Comparison of ENCODE assay signal across 17 mouse cellular contexts in genomic region chr19:32224318-32225096, GRCm38 (mm10).
DNase-seq lines count a peak whose midpoint lies in the region; ATAC-seq and TF ChIP-seq lines count a peak whose summit lies in the region.
"Had no signal": no experiment of that assay in that cellular context is flagged by ENCODE, and none has a peak within 500 bp of the region (broad histone marks: within the 10 kb centered on the region; RNA-seq: fewer than 3 reads in every experiment).

No protein-coding gene starts in this region.

- H3K9ac ChIP-seq in intestine, postnatal 0 days (ENCODE audit: low read depth, low read length): no peak overlapping the region
- H3K9ac ChIP-seq in intestine, embryonic 15.5 days: no peak overlapping the region
- no peak overlapping the region for H3K9ac ChIP-seq in liver, embryonic 13.5 days
- H3K9ac ChIP-seq: forebrain, embryonic 12.5 days; hindbrain, embryonic 14.5 days; limb, embryonic 13.5 days; midbrain, embryonic 13.5 days had no signal

- TF ChIP-seq POLR2A in bone marrow macrophage, adult 2 months (IDR thresholded peaks at IDR 0.05; ENCODE audit: borderline replicate concordance, low read depth, low read length): no peak
- no peak for TF ChIP-seq POLR2A in kidney, adult 2 months (IDR thresholded peaks at IDR 0.05; ENCODE audit: low read depth, low read length)

- peak overlapping the region; percentile 23 for H3K27ac ChIP-seq in intestine, postnatal 0 days (ENCODE audit: low read depth, low read length)
- no peak overlapping the region for H3K27ac ChIP-seq in intestine, embryonic 15.5 days
- peak overlapping the region; percentile 98 for H3K27ac ChIP-seq in bone marrow macrophage, adult 2 months (ENCODE audit: insufficient read depth, low read depth, low read length)
- H3K27ac ChIP-seq in liver, embryonic 13.5 days: peak overlapping the region; percentile 63
- no peak overlapping the region for H3K27ac ChIP-seq in kidney, adult 2 months (ENCODE audit: insufficient read depth, low read depth, low read length)
- H3K27ac ChIP-seq: forebrain, embryonic 12.5 days; hindbrain, embryonic 14.5 days; limb, embryonic 13.5 days; midbrain, embryonic 13.5 days had no signal

- TF ChIP-seq CTCF in intestine, postnatal 0 days (IDR thresholded peaks at IDR 0.05; ENCODE audit: low read depth): no peak
- no peak for TF ChIP-seq CTCF in bone marrow macrophage, adult 2 months (IDR thresholded peaks at IDR 0.05; ENCODE audit: low read depth, low read length)
- no peak for TF ChIP-seq CTCF in kidney, adult 2 months (conservative IDR thresholded peaks at IDR 0.05; ENCODE audit: insufficient read depth, insufficient read length, low read depth, low read length)

- peaks cover 8% of the 10 kb centered on the region; the same call in 1 of the 2 replicates for H3K36me3 ChIP-seq in intestine, postnatal 0 days (ENCODE audit: control insufficient read depth, insufficient read depth)
- no peaks in the 10 kb centered on the region for H3K36me3 ChIP-seq in intestine, embryonic 15.5 days
- H3K36me3 ChIP-seq in liver, embryonic 13.5 days: peaks cover 46% of the 10 kb centered on the region
- no peaks in the 10 kb centered on the region for H3K36me3 ChIP-seq in kidney, adult 2 months (ENCODE audit: control insufficient read depth, insufficient read depth, low read length)
- H3K36me3 ChIP-seq: forebrain, embryonic 12.5 days had no signal

- no peaks in the 10 kb centered on the region for H3K4me1 ChIP-seq in intestine, postnatal 0 days (replicated peaks; ENCODE audit: control insufficient read depth, insufficient read depth, low read length)
- H3K4me1 ChIP-seq in intestine, embryonic 15.5 days (replicated peaks): no peaks in the 10 kb centered on the region; the same call in 1 of the 2 replicates
- H3K4me1 ChIP-seq in bone marrow macrophage, adult 2 months (ENCODE audit: control insufficient read depth, insufficient read depth, low read length): peaks cover 45% of the 10 kb centered on the region
- H3K4me1 ChIP-seq in liver, embryonic 13.5 days (replicated peaks): peaks cover 75% of the 10 kb centered on the region
- no peaks in the 10 kb centered on the region; the same call in 1 of the 2 replicates for H3K4me1 ChIP-seq in kidney, adult 2 months (ENCODE audit: control insufficient read depth, insufficient read depth, low read length)
- H3K4me1 ChIP-seq: limb, embryonic 13.5 days had no signal

- no peak overlapping the region for H3K4me2 ChIP-seq in intestine, postnatal 0 days (replicated peaks; ENCODE audit: low read depth)
- no peak overlapping the region for H3K4me2 ChIP-seq in intestine, embryonic 15.5 days (replicated peaks)
- no peak overlapping the region for H3K4me2 ChIP-seq in liver, embryonic 13.5 days
- H3K4me2 ChIP-seq: forebrain, embryonic 12.5 days; hindbrain, embryonic 14.5 days; limb, embryonic 13.5 days; midbrain, embryonic 13.5 days had no signal

- DNase-seq in liver, embryonic 13.5 days: no peak
- no peak for DNase-seq in cerebellum, postnatal 10 days
- no peak for DNase-seq in kidney, adult 2 months
- DNase-seq: kidney, adult 8-10 months; kidney, postnatal 4 days; retina, postnatal 1 day; spleen, adult 18-20 months; thymus, postnatal 25 days had no signal

- 73% methylated on average over 2 of the region's 2 CpGs for WGBS in intestine, postnatal 0 days
- 79% methylated on average over 2 of the region's 2 CpGs for WGBS in intestine, embryonic 15.5 days
- 72% methylated on average over 2 of the region's 2 CpGs for WGBS in liver, embryonic 13.5 days (ENCODE audit: insufficient replicate concordance)
- WGBS in kidney, adult 2 months: 81% methylated on average over 2 of the region's 2 CpGs

- H3K4me3 ChIP-seq in intestine, postnatal 0 days (ENCODE audit: low read depth, low read length): no peak overlapping the region
- no peak overlapping the region for H3K4me3 ChIP-seq in intestine, embryonic 15.5 days (replicated peaks)
- H3K4me3 ChIP-seq in bone marrow macrophage, adult 2 months (ENCODE audit: insufficient read depth, low read length): no peak overlapping the region
- no peak overlapping the region for H3K4me3 ChIP-seq in liver, embryonic 13.5 days (replicated peaks)
- no peak overlapping the region for H3K4me3 ChIP-seq in kidney, adult 2 months (ENCODE audit: insufficient read depth, low read depth, low read length)
- H3K4me3 ChIP-seq: forebrain, embryonic 12.5 days; limb, embryonic 13.5 days; midbrain, embryonic 13.5 days; myocyte had no signal

- no peaks in the 10 kb centered on the region for H3K9me3 ChIP-seq in intestine, postnatal 0 days (ENCODE audit: control insufficient read depth)
- H3K9me3 ChIP-seq in intestine, embryonic 15.5 days: no peaks in the 10 kb centered on the region
- no peaks in the 10 kb centered on the region for H3K9me3 ChIP-seq in liver, embryonic 13.5 days (replicated peaks)
- H3K9me3 ChIP-seq: forebrain, embryonic 12.5 days; limb, embryonic 13.5 days; midbrain, embryonic 13.5 days had no signal

- H3K27me3 ChIP-seq in intestine, postnatal 0 days (replicated peaks; ENCODE audit: control insufficient read depth, insufficient read depth, low read length): no peaks in the 10 kb centered on the region
- H3K27me3 ChIP-seq in intestine, embryonic 15.5 days (replicated peaks): no peaks in the 10 kb centered on the region
- H3K27me3 ChIP-seq in liver, embryonic 13.5 days: no peaks in the 10 kb centered on the region
- H3K27me3 ChIP-seq in kidney, adult 2 months (replicated peaks; ENCODE audit: control insufficient read depth, insufficient read depth, low read length): no peaks in the 10 kb centered on the region
- H3K27me3 ChIP-seq: forebrain, embryonic 12.5 days; limb, embryonic 13.5 days; midbrain, embryonic 13.5 days had no signal

- no peak for ATAC-seq in intestine, postnatal 0 days
- no peak for ATAC-seq in intestine, embryonic 15.5 days
- ATAC-seq in liver, embryonic 13.5 days (ENCODE audit: low read depth): no peak
- peak; percentile 67 for ATAC-seq in monocyte, adult 5-6 weeks (replicated peaks; ENCODE audit: insufficient number of reproducible peaks, low FRiP score, low TSS enrichment, poor library complexity, severe bottlenecking)
- ATAC-seq: midbrain, embryonic 13.5 days had no signal

Comparison
In these comparisons a context has a peak if more than half of its experiments do, and no peak if none do; other contexts are left out.
1. H3K27ac ChIP-seq: peak in intestine, postnatal 0 days (single experiment), bone marrow macrophage, adult 2 months (single experiment) and liver, embryonic 13.5 days (single experiment); none in intestine, embryonic 15.5 days (single experiment) and kidney, adult 2 months (single experiment).